9 mouse cellular contexts compared by ENCODE assay signal in the genomic region with DNA sequence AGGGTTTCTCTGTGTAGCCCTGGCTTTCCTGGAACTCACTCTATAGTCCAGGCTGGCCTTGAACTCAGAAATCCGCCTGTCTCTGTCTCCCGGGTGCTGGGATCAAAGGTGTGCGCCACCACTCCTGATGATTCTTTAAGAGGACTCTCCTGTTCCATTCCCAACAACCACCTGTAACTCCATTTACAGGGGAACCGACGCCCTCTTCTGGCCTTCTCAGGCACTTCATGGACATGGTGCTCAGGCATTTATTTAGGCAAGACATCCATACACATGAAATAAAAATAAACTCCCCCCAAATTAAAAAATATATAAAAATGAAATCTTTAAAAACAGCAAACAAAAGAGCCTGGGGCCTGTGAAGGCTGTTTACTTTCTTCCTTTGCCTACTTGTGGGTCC. TPM values are rescaled to one million over a fixed set of nuclear protein-coding genes. Genes with fewer than 3 reads are reported as not detected.
A peak's percentile ranks its signal among the peaks of the same experiment; 100 is the strongest.
DNase-seq lines count a peak whose midpoint lies in the region; ATAC-seq and TF ChIP-seq lines count a peak whose summit lies in the region.
"Had no signal": no experiment of that assay in that cellular context is flagged by ENCODE, and none has a peak within 500 bp of the region (broad histone marks: within the 10 kb centered on the region; RNA-seq: fewer than 3 reads in every experiment).

No protein-coding gene starts in this region.

- WGBS in heart, embryonic 13.5 days: 62% methylated on average over 5 of the region's 5 CpGs
- 67% methylated on average over 5 of the region's 5 CpGs for WGBS in heart, embryonic 12.5 days
- 83% methylated on average over 5 of the region's 5 CpGs for WGBS in thymus, adult 2 months
- WGBS in forebrain, embryonic 12.5 days: 52% methylated on average over 5 of the region's 5 CpGs

- H3K27ac ChIP-seq in heart, embryonic 13.5 days (replicated peaks): peak overlapping the region; percentile 73; the same call in 1 of the 2 replicates
- H3K27ac ChIP-seq in heart, embryonic 12.5 days (ENCODE audit: poor library complexity, severe bottlenecking): no peak overlapping the region
- no peak overlapping the region for H3K27ac ChIP-seq in thymus, adult 2 months (ENCODE audit: control insufficient read depth, insufficient read depth, low read length)
- H3K27ac ChIP-seq in forebrain, embryonic 12.5 days: no peak overlapping the region

- no peak for TF ChIP-seq POLR2A in thymus, adult 2 months (IDR thresholded peaks at IDR 0.05; ENCODE audit: control insufficient read depth, extremely low read depth, insufficient read depth, low read length, poor library complexity)

- H3K36me3 ChIP-seq in heart, embryonic 13.5 days: peaks cover 52% of the 10 kb centered on the region
- H3K36me3 ChIP-seq in heart, embryonic 12.5 days: peaks cover 39% of the 10 kb centered on the region
- H3K36me3 ChIP-seq in thymus, adult 2 months (ENCODE audit: control insufficient read depth, insufficient read depth, low read length): peaks cover 31% of the 10 kb centered on the region
- H3K36me3 ChIP-seq in forebrain, embryonic 12.5 days (replicated peaks): peaks cover 47% of the 10 kb centered on the region

- no peaks in the 10 kb centered on the region for H3K9me3 ChIP-seq in heart, embryonic 13.5 days
- no peaks in the 10 kb centered on the region for H3K9me3 ChIP-seq in heart, embryonic 12.5 days (replicated peaks)
- no peaks in the 10 kb centered on the region for H3K9me3 ChIP-seq in forebrain, embryonic 12.5 days

- no peak overlapping the region for H3K4me3 ChIP-seq in heart, embryonic 13.5 days
- no peak overlapping the region for H3K4me3 ChIP-seq in heart, embryonic 12.5 days
- no peak overlapping the region for H3K4me3 ChIP-seq in thymus, adult 2 months (ENCODE audit: control insufficient read depth, insufficient read depth, low read length)
- H3K4me3 ChIP-seq in forebrain, embryonic 12.5 days (replicated peaks): no peak overlapping the region

- peak; percentile 73 for DNase-seq in thymus, adult 2 months
- no peak for DNase-seq in thymus, postnatal 0 days (ENCODE audit: low spot score)
- DNase-seq in cerebellum, postnatal 36 days: peak; percentile 64 to 65
- DNase-seq in lung, postnatal 10 days: peak; percentile 59

- no peak overlapping the region for H3K4me2 ChIP-seq in heart, embryonic 13.5 days
- H3K4me2 ChIP-seq in heart, embryonic 12.5 days: no peak overlapping the region
- H3K4me2 ChIP-seq in forebrain, embryonic 12.5 days: no peak overlapping the region

- no peak for ATAC-seq in heart, embryonic 13.5 days (ENCODE audit: extremely low read depth, insufficient number of reproducible peaks, low FRiP score, low TSS enrichment)
- no peak for ATAC-seq in heart, embryonic 12.5 days (ENCODE audit: insufficient number of reproducible peaks, low FRiP score)
- ATAC-seq in megakaryocyte-erythroid progenitor cell, adult 5-6 weeks (replicated peaks; ENCODE audit: low FRiP score, low TSS enrichment, poor library complexity, severe bottlenecking): no peak
- ATAC-seq in forebrain, embryonic 12.5 days (ENCODE audit: low FRiP score): no peak

- no peak overlapping the region for H3K9ac ChIP-seq in heart, embryonic 13.5 days
- H3K9ac ChIP-seq in heart, embryonic 12.5 days: no peak overlapping the region
- no peak overlapping the region for H3K9ac ChIP-seq in forebrain, embryonic 12.5 days

- peaks cover 50% of the 10 kb centered on the region for H3K4me1 ChIP-seq in heart, embryonic 13.5 days
- H3K4me1 ChIP-seq in heart, embryonic 12.5 days (replicated peaks): peaks cover 44% of the 10 kb centered on the region
- H3K4me1 ChIP-seq in thymus, adult 2 months (replicated peaks; ENCODE audit: control insufficient read depth, insufficient read depth, low read length): peaks cover 31% of the 10 kb centered on the region
- peaks cover 40% of the 10 kb centered on the region for H3K4me1 ChIP-seq in forebrain, embryonic 12.5 days

- TF ChIP-seq CTCF in thymus, adult 2 months (IDR thresholded peaks at IDR 0.05; ENCODE audit: borderline replicate concordance, control insufficient read depth, extremely low read depth, insufficient read depth, low read length, poor library complexity): no peak; the same call in 1 of the 2 replicates

- peaks cover 14% of the 10 kb centered on the region for H3K27me3 ChIP-seq in heart, embryonic 13.5 days (replicated peaks)
- H3K27me3 ChIP-seq in heart, embryonic 12.5 days (replicated peaks): peaks cover 13% of the 10 kb centered on the region
- no peaks in the 10 kb centered on the region for H3K27me3 ChIP-seq in thymus, adult 2 months (ENCODE audit: control insufficient read depth, insufficient read depth, low read length)
- peaks cover 5% of the 10 kb centered on the region; the same call in 1 of the 2 replicates for H3K27me3 ChIP-seq in forebrain, embryonic 12.5 days

RNA-seq across cellular contexts. Expression of a gene that starts 3.2 kb away (rescaled TPM):
- polyA plus RNA-seq in heart, embryonic 13.5 days (2015; fragmentation: Nextera tagmentation; extraction: Ambion mirVana): 40.6 and 42.6 TPM in 2 replicates
- 45.7 and 46.2 TPM in 2 replicates for polyA plus RNA-seq in heart, embryonic 12.5 days (2016; fragmentation: Nextera tagmentation; extraction: Ambion mirVana)
- 121 and 155 TPM in 2 replicates for polyA plus RNA-seq in thymus, adult 2 months (2012; rRNA removed)
- polyA plus RNA-seq in thymus, postnatal 0 days (2015; fragmentation: Nextera tagmentation; extraction: Ambion mirVana): 41.5 and 42.9 TPM in 2 replicates
- 71.5 and 97.3 TPM in 2 replicates for total RNA-seq in megakaryocyte-erythroid progenitor cell, adult 5-6 weeks (2014; fragmentation: Nextera tagmentation)
- total RNA-seq in megakaryocyte-erythroid progenitor cell, adult 5-6 weeks (2017): 34.6 and 35.9 TPM in 2 replicates
- polyA plus RNA-seq in forebrain, embryonic 12.5 days (2016; fragmentation: Nextera tagmentation; extraction: Ambion mirVana): 46.7 and 51.8 TPM in 2 replicates

RNA-seq across cellular contexts. Expression of a gene that starts 6.5 kb away (rescaled TPM):
- polyA plus RNA-seq in heart, embryonic 13.5 days (2015; fragmentation: Nextera tagmentation; extraction: Ambion mirVana): 0.31 and 0.45 TPM in 2 replicates
- 0.70 TPM in 1 of 2 replicates, not detected in the other for polyA plus RNA-seq in heart, embryonic 12.5 days (2016; fragmentation: Nextera tagmentation; extraction: Ambion mirVana)
- polyA plus RNA-seq in thymus, adult 2 months (2012; rRNA removed): 4.1 and 5.6 TPM in 2 replicates
- 3.3 and 3.6 TPM in 2 replicates for polyA plus RNA-seq in thymus, postnatal 0 days (2015; fragmentation: Nextera tagmentation; extraction: Ambion mirVana)
- total RNA-seq in megakaryocyte-erythroid progenitor cell, adult 5-6 weeks (2014; fragmentation: Nextera tagmentation): not detected in 2 replicates
- not detected in 2 replicates for total RNA-seq in megakaryocyte-erythroid progenitor cell, adult 5-6 weeks (2017)
- polyA plus RNA-seq in forebrain, embryonic 12.5 days (2016; fragmentation: Nextera tagmentation; extraction: Ambion mirVana): 456 and 462 TPM in 2 replicates

RNA-seq across cellular contexts. Expression of a gene that starts 38.8 kb away (rescaled TPM):
- polyA plus RNA-seq in heart, embryonic 13.5 days (2015; fragmentation: Nextera tagmentation; extraction: Ambion mirVana): 2.1 and 2.6 TPM in 2 replicates
- 1.8 and 2.9 TPM in 2 replicates for polyA plus RNA-seq in heart, embryonic 12.5 days (2016; fragmentation: Nextera tagmentation; extraction: Ambion mirVana)
- 215 and 227 TPM in 2 replicates for polyA plus RNA-seq in thymus, adult 2 months (2012; rRNA removed)
- polyA plus RNA-seq in thymus, postnatal 0 days (2015; fragmentation: Nextera tagmentation; extraction: Ambion mirVana): 5.3 and 6.4 TPM in 2 replicates
- total RNA-seq in megakaryocyte-erythroid progenitor cell, adult 5-6 weeks (2014; fragmentation: Nextera tagmentation): 133 and 270 TPM in 2 replicates
- 78.8 and 149 TPM in 2 replicates for total RNA-seq in megakaryocyte-erythroid progenitor cell, adult 5-6 weeks (2017)
- polyA plus RNA-seq in forebrain, embryonic 12.5 days (2016; fragmentation: Nextera tagmentation; extraction: Ambion mirVana): 0.21 and 1.2 TPM in 2 replicates
- polyA plus RNA-seq: neural tube, embryonic 14.5 days had no signal

Comparison
In these comparisons a context has a peak if more than half of its experiments do, and no peak if none do; other contexts are left out.
1. RNA of a gene that starts 38.8 kb away (polyA plus RNA-seq): 215 to 227 TPM in thymus, adult 2 months; 5.3 to 6.4 TPM in thymus, postnatal 0 days, 1.8 to 2.9 TPM in heart, embryonic 12.5 days, 2.1 to 2.6 TPM in heart, embryonic 13.5 days and 0.21 to 1.2 TPM in forebrain, embryonic 12.5 days; every median in the first group is over 10 times any median in the second.
2. RNA of a gene that starts 6.5 kb away (polyA plus RNA-seq): 456 to 462 TPM in forebrain, embryonic 12.5 days; 4.1 to 5.6 TPM in thymus, adult 2 months, 3.3 to 3.6 TPM in thymus, postnatal 0 days, 0.70 TPM in heart, embryonic 12.5 days and 0.31 to 0.45 TPM in heart, embryonic 13.5 days; every median in the first group is over 10 times any median in the second.